Mouse (Mus musculus): Measurements from ENCODE around the gene Nrxn2.

DNA sequence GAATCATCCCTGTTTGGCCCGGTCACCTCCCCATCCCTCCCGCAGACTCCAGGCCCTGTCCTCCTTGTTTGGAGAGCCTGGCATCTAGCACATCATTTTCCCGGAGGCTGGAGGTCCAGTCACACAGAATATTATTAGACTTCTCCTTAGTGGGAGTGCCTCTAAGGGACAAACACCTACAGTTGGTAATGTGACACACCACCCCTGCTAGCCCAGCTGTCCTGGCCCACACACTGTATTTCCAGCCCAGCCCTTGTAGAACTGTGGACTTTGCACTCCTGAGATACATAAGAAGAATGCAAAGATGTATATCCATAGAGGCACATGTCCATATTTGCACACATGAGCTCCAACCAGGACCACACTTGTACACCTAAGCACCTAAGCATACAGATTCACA is 103.1 kb downstream of the Nrxn2 start:
- no peak for TF ChIP-seq POLR2A (IDR thresholded peaks at IDR 0.05; ENCODE audit: low read depth, low read length)
- no peak for TF ChIP-seq CTCF (IDR thresholded peaks at IDR 0.05; ENCODE audit: borderline replicate concordance, insufficient read depth, low read length)

Data from embryonic fibroblast, embryonic 13.5 days (primary cell).